Mouse (Mus musculus): ENCODE measurements around the gene Snx22.

The Snx22 gene

DNA sequence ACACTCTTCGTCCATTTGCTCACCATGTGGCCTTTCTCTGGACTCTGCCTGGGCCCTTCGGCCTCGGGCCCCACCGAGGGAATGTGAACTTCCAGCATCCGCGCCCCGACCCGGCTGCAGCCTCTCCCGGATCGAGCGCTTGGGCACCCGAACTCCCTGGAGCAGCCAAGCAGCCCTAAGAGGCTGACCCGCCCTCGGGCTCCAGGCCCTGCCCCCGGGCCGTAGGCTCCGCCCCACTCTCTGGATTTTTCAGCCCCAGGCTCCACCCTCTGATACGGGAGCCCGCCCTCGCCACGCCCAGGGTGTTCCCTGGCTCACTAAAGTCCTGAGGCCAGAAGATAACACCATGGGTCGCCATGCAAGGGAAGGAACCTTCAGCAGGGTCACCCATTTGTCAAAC, at the start of gene Snx22:
Gene Snx22, minus strand, starts transcription at position 137 of the 400 bp plus-strand sequence.
- DNase-seq (ENCODE audit: low spot score) = peak; percentile 87

GRCm38 (mm10) chr9:66116890-66117289, 47.4 kb upstream of the Snx22 start:
- no peak for DNase-seq (ENCODE audit: low spot score)

- no peak for DNase-seq (ENCODE audit: low spot score)
Observed at GRCm38 (mm10) chr9:66114341-66114740, 44.8 kb upstream of the Snx22 start.

DNA sequence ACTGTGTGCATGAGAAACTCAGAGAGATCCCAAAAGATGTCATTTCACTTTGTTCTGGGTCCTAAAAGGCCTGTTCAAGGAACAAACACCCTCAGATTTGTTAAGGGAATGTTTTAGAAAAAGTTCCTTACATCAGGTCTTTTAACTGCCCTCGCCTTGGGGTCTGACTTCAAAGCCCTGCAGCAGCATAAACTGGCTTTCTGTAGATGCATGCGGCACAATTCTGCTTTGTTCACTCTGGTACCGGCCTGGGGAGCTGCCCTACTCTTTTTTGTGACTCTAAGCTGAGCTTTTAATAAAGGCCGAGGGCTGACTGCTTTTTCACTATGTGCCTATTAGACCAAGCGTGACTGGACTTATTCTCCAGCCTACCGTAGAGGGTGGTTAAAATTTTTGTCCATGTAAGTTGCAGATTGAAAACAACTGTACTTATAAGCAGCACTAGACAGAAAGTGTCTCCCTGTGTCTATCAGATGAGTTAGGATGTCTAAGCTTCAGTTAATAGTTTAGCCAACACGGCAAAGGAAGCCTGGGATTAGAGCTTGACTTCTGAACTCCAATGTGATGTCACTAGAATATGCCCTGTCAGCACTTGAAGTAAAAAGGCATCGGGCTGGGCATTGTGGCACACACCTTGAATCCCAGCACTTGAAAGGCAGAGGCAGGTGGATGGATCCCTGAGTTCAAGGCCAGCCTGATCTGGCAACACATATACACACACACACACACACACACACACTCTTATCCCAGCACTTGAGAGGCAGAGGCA, 41.3 kb upstream of the Snx22 start:
- DNase-seq (ENCODE audit: low spot score) = no peak

DNA sequence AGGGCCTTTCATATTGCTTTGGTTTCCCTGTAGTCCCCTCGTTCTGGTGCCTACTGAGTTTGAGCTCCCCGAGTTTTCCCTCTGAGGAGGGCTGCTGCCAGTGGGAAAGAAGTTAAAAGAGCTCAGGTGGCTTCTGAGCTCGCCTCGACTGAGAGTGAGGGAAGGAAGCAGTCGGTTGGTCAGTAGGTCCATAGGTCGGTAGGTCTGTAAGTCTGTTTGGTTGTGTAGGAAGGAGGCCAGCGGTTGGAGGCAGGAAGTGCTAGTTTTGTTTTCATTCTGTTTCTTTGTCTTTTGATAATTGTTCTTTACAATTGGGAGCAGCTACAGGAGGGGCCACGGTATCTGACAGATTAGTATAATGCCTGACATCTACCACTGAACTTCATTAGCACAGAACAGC, 40.6 kb upstream of the Snx22 start:
- no peak for DNase-seq (ENCODE audit: low spot score)

DNA sequence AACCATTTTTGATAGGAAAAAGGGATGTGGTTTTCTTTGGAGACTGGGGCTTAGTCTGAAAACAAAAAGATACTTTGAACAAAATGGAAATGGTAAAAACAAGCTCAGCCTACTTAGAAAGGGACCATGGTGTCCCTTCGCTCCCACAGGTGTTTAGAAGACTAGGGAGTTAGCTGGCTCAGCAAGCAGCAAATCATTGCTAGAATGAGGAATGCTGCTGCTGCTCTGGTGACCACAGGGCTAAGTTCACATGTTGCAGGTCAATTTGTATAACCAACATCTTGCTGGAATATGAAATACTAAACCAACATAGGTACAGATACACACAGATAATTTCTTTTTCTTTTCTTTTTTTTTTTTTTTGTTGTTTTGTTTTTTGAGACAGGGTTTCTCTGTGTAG, 40.1 kb upstream of the Snx22 start:
- no peak for DNase-seq (ENCODE audit: low spot score)

GRCm38 (mm10) chr9:66105168-66105567, 35.6 kb upstream of the Snx22 start:
- DNase-seq (ENCODE audit: low spot score) = no peak

GRCm38 (mm10) chr9:66104601-66105000, 35.1 kb upstream of the Snx22 start:
- no peak for DNase-seq (ENCODE audit: low spot score)

DNA sequence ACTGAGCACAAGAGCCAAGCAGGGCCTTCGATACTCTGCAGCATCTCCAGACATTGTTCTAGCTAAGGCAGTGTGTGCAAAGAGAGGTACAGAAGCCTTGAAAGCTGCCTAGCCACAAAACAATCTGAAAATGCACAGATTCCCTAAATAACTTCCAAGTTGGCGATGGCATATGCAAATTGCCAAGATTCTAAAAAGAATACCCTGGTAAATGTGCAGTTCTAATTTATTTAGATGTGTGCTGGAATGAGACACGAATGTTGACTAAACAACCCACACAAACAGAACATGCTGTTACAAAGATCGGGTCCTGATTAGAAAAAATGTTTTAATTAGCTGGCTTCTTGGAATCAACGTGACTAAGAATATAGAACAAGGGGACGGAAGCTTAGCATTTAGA, 33.1 kb upstream of the Snx22 start:
- no peak for DNase-seq (ENCODE audit: low spot score)

GRCm38 (mm10) chr9:66101577-66101976, 32.1 kb upstream of the Snx22 start:
- no peak for DNase-seq (ENCODE audit: low spot score)

- no peak for DNase-seq (ENCODE audit: low spot score)
Observed at GRCm38 (mm10) chr9:66092664-66093063, 23.1 kb upstream of the Snx22 start.

- no peak for DNase-seq (ENCODE audit: low spot score)
Observed at GRCm38 (mm10) chr9:66091327-66092231, 22.1 kb upstream of the Snx22 start.

DNA sequence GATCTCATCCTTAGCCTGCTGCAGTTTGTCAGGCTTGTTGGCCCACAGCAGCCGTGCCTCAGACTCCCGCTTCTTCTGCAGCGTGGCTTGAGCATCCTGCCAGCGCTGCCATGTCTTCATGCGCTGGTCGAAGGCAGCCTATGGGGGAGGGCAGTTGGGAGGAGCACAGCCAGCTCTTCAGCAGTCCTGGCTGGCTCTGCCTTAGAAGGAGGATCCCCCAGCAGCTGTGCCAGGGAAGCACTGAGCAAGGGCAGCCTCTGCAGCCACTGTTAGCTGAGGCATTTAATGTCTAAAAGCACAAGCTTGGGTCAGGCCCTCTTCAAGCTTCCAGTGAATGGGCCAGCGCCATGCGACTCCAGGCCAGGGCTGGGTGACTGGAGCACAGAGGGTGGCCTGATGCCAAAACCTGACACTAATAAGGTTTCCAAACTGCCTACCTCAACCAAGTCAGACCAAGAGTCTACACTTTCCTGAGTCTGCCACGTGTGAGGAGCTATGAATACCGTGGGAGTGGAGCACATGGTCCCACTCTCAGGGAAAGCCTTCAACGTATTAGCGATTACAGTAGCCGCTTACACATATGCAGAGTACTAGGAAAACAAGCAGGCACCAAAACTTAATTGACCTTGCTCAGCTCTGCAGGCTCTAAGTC, 21.2 kb upstream of the Snx22 start:
- no peak for DNase-seq (ENCODE audit: low spot score)

DNA sequence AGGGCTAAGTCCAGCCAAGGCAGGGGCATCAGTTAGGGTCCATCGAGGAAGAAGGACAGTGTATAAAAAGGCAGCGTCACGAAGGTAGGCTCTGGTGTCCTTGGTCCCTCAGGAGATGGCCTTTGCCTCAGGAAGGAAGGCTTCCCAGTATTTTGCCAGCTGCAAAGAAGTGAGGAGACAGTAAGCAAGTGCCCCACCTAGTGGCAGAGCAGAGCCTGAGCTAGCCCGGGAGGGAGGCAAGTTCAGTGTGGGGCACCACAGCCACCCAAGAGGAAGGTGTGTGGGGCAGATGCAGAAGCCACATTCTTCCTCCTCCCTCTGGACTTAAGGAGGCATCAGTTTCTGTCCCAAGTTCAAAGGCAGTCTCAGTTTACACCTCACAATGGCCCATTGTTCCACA, 18.9 kb upstream of the Snx22 start:
- peak; percentile 76 for DNase-seq (ENCODE audit: low spot score)

DNA sequence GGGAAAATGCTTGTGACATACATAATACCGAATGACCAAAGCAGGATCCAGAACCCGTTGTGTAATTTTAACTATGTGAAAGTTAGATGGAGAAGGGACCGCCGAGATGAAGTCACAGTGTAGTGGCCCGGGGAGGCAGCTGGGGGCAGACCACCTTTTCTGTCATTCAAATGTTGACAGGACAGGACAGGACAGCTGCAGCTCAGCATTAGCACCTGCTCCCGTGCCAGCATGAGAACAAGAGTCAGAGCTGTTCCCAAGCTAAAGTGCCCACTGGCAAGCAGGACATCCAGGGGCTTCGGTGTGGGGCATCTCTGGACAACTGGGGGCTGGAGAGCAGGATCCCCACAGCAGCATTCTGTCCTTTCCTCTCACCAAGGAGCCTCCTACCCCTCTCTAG, 17.5 kb upstream of the Snx22 start:
- no peak for DNase-seq (ENCODE audit: low spot score)

DNA sequence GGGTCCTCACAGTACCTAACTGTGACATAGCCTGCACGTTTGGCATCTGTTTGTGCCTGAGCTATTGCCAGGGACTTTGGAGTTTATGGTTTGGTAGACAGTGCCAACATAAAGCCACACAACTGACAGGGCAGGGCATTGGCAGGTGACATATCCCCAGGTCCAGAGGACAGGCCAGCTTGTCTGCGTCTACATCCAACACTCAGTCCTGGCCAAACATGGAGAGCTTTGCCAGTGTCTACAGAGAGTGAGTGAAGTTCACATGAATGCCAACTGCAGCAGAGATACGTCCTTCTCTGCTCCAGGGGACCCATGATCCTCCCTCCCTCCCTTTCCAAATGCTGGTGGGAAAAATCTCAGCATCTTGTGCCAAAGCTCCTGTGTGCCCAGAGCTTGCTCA, 14.7 kb upstream of the Snx22 start:
- DNase-seq (ENCODE audit: low spot score) = no peak

GRCm38 (mm10) chr9:66081999-66082398, 12.5 kb upstream of the Snx22 start:
- DNase-seq (ENCODE audit: low spot score) = no peak

- DNase-seq (ENCODE audit: low spot score) = no peak
Observed at GRCm38 (mm10) chr9:66080804-66081459, 11.4 kb upstream of the Snx22 start.

DNA sequence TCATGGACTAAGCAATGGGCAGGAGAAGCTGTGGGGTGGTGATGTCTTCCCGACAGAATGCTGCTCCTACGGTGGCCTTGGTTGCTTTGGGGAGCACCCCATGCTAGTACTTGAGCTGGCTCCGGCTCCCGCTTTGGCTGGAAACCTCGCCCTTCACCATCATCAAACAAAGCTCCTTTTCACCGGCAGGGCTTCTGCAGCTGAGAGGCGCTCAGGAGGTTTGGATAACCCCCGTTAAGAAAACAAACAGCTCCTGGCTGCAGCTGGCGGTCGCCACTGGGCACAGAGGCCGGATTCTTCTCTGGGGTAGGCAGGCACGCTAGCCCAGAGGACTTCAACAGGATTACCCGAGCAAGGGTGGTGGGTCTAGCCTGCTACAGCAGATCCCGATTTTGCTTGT, 9.0 kb upstream of the Snx22 start:
- peak; percentile 65 for DNase-seq (ENCODE audit: low spot score)

- DNase-seq (ENCODE audit: low spot score) = no peak
Observed at GRCm38 (mm10) chr9:66078072-66078471, 8.6 kb upstream of the Snx22 start.

- DNase-seq (ENCODE audit: low spot score) = no peak
Observed at GRCm38 (mm10) chr9:66072754-66073153, 3.2 kb upstream of the Snx22 start.

GRCm38 (mm10) chr9:66070151-66070550, 632 bp upstream of the Snx22 start:
- no peak for DNase-seq (ENCODE audit: low spot score)
